Mouse (Mus musculus) spleen, postnatal 14 days (tissue): ENCODE measurements at regions not wholly inside any gene's neighbourhood (a gene's known extent, or its start where the extent isn't known, plus 50 kb on each side); places are given as distances from the start of the nearest gene placed in this dataset.

ENCODE experiments used
- DNase-seq, 2 experiments: peaks; one replicate each; pipeline ENCODE4 v3.0.0; 2021 to 2022; ENCODE audit warnings: low spot score in 2 of 2

DNA sequence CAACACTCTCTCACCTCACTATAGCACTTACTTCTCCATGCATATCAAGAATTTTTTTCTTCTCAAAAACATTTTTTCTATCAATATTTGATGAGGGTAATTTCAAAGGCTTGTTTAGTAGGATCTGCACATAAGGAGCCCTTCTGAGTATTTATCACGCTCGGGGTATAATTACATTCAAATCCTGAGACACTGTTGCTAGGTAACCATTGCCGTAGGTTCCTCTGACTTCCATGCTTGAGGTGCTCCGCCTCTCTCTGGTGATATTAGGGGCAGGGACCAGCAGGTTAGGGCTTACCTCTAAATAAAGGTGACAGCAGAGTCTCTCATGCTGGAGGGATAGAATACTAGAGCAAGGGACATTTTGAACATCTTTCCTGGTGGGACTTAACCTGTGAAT, 54.4 kb upstream of the 9630041A04Rik start:
- no peak for DNase-seq

- DNase-seq = no peak
Observed at GRCm38 (mm10) chr9:101796718-101797117, 64.9 kb upstream of the 9630041A04Rik start.

DNA sequence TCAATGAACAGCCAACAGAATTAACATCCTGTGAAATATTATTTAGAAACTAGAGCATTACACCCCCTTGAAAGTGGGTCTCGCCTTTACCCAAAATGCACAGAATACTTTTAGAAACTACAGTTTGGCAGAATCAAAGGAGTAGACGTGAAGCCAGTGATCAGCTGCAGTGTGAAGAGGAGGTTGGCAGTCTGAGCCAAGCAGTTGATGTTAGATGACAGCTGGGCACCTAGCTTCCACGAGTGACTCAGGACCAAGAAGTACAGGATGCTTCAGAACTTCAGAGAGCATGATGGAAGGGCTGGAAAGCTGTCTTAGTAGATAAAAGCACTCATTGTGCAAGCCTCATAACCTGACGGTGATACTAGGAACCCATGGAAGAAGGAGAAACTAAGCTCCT, 65.6 kb upstream of the 9630041A04Rik start:
- no peak for DNase-seq

DNA sequence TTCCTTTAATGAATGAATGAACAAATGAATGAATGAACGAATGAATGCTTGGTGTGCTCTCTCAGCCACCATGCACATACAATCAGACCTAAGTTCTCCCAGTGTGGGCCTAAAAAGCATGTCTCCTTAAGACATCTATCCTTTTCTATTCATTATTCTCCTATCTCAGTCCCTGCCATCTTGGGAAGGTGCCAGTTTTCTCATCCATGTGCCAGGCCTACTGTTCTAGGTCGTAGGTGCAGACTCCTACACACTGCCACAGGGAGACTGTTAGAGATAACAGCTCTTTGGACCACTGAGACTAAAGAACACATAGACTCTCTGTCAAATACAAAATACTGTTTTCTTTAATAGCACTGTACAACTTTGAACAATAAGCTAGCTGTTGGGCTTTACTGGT, 66.2 kb upstream of the 9630041A04Rik start:
- DNase-seq = no peak

DNA sequence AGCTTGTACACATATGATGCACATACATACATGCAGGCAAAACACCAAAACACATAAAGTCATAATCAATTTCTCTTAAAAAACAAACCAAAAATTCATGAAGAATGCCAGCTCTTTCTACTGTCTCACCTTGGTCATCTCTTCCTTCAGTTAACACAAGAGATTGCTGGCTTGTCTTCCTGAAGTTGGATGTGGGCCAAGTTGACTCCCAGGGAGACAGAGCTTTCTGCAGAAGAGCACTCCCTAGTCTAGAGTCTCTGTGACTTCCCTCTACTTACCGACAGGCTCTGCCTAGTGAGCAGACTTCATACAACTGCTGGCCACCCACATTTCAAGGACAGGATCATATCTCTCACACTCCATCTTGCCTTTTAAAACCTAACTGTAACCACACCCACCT, 70.7 kb upstream of the 9630041A04Rik start:
- DNase-seq = no peak

GRCm38 (mm10) chr9:101740949-101741605, 120.6 kb upstream of the 9630041A04Rik start:
- no peak for DNase-seq

GRCm38 (mm10) chr9:101739322-101739721, 122.3 kb upstream of the 9630041A04Rik start:
- DNase-seq = no peak

- no peak for DNase-seq
Observed at GRCm38 (mm10) chr9:101734271-101734670, 127.4 kb upstream of the 9630041A04Rik start.

GRCm38 (mm10) chr9:101733611-101734225, 127.9 kb upstream of the 9630041A04Rik start:
- no peak for DNase-seq

- DNase-seq = no peak
Observed at GRCm38 (mm10) chr9:101730136-101730535, 131.5 kb upstream of the 9630041A04Rik start.

DNA sequence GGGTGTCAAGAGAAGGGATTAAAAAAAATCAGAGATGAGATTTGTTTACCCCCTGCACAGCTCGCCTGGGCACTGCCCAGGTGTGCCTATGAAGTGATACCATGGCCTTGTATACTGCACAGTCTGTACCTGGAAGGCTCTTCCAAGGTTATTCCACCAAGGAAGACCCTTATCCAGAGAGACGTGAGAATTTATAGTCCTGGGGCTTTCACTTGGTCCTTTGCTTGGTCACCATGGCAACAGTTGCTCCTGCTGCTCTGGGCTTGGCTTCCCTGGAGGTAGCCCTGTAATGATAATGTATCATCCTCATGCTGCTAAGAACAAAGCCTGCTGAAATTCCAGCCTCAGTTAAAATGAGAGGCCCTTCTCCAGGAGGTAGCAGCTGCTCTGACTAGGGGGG, 143.7 kb upstream of the 9630041A04Rik start:
- DNase-seq = no peak

DNA sequence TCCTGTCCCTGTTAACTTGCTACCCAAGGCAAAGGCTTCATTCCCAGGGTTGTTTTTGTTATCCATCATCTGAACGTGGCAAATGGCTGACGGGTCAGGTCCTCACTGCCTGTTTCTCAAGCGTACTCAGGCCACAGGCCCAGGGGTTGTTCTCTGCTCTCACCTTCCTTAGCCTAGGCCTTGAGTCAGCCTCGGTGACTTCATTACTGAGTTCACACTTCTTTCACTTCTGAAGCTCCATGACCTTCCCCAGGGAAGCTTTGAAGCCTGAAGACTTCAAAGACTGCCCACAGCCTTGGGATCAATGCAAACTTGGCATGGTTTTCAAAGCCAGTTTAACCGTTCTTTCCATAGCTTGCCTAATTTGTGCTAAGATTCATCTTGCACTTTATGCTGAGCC, 145.3 kb upstream of the 9630041A04Rik start:
- DNase-seq = no peak

- DNase-seq = no peak
Observed at GRCm38 (mm10) chr9:101714805-101715204, 146.8 kb upstream of the 9630041A04Rik start.

DNA sequence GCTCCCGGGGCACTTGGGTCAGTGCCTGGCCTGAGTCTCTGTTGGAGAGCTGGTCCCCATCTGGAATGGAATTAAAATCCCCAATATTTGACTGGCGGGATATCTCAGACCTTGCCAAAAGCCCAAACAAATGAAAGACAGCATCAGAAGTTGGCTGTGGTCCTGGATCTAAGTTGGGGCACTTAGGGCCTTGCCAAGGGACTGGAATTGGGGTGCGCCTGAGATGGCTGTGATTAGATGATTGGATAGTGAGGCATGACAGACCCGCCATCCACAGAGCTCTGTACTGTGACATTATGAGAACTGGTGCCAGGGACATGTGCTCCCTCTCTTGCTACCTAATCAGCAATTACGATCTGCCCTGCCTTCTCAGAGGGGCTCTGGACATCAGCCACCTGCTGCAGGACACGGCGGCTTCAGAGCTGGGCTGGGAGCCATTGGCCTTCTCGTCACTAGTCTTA, 151.0 kb upstream of the 9630041A04Rik start:
- DNase-seq = no peak

DNA sequence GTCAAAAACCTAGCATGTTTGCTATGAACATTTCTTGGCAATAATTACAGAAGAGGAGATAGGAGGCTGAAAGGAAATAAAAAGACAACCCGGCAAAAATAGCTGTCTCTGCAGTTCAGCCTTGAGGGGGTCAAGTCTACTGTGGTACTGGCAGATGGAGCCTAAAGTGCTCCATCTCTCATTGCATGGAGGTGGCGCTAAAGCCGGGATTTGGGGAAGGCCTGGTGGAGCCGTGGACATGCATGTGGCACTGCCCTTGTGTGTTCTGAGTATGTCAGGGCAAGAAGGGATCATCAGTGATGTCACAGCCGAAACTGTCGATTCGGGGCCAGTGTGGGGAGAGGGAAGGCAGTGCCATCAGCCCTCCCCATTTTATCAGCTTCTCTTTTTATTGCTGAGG, 161.3 kb upstream of the 9630041A04Rik start:
- DNase-seq = no peak

DNA sequence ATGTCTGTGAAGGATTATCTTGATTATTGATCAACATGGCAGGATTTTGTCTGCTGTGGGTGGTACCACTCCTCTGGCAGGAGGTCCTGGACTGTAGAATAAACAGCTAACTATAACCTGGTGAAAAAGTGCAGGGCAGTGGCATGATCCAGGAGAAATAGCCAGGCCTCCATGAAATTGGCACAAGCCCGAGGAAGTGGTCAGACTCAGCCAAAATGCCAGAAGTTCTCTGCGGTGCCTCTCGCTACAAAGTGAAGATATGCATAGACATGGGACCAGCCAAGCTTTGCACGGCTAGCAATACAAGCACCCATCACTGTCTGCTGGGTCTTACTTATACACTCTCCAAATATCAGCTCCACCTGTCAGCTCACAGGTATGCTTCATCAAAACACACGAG, 167.6 kb upstream of the 9630041A04Rik start:
- DNase-seq = no peak

GRCm38 (mm10) chr9:101691336-101691735, 170.3 kb upstream of the 9630041A04Rik start:
- no peak for DNase-seq

- no peak for DNase-seq
Observed at GRCm38 (mm10) chr9:101690916-101691315, 170.7 kb upstream of the 9630041A04Rik start.

DNA sequence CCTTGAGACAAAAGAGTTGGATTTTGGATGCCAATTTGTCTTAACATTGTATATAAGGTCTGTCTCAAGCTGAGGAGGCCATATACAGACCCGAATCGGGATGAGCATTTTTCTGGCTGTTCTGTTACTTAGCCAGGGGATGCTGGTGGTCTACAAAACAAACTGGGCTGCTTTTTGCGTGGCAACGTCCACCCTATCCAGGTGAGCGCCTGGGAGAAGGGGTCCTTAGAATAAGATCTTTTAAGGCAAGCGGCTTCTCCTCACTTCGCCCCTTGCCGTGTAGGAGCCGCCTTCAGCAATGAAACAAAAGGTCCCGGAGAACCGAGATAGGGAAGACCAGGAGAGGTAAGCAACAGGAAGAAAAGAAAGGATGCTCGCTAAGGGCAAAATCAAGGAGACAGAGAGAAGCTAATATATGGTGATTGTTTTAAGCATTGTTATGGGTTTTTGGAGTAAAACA, 171.2 kb upstream of the 9630041A04Rik start:
- no peak for DNase-seq

- DNase-seq = peak in 1 of 2 experiments; percentile 18
Observed at GRCm38 (mm10) chr9:101689532-101690401, 171.9 kb upstream of the 9630041A04Rik start.

DNA sequence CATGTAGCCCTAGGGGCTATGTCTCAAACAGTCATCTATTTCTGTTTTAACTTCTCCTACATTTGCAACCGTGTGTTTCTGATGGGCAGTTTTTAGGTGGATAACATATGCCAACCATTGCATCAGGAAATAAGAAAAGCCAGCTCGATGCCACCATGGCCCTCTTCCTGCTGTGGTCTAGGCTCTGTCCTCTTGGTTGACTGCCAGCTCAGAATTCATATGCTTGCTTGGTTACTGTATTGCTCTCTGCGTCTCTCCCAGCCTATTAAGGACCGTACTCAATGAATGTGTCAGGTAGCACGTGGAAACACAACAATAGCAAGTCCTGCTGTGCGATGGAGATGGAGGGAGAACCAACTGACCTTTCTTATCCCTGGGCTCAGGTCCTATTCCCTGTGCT, 174.4 kb upstream of the 9630041A04Rik start:
- no peak for DNase-seq

DNA sequence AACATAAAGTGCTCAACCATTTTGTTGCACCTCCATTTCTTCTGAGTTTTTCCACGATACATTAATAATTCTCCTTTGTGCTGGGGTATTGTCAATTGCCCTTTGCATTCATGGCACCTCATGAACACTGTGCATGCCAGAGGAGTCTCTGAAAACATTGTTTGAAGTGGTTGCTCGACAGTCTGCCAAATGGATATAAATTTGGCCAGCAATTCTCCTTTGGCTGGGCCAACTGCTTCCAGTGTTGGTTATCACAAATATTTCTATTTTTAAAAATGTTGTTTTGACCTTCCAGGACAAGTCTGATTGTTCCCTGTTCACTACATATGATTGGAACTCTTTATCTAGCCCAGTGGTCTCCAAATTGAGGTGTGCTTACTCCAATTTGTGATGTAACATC, 184.1 kb upstream of the 9630041A04Rik start:
- DNase-seq = no peak

DNA sequence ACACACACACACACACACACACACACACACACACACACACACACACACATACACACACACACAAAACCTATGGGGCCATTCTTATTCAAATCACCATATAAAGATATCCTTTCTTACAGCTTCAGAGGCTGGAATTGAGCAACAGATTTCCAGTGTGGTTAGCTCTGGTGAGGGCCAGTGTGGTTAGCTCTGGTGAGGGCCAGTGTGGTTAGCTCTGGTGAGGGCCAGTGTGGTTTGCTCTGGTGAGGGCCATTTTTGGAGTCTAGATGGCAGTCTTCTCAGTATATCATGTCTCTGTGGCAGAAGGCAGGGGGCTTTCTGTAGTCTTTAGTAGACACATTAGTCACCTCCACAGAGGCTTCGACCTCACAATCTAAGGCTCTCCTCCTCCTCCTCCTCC, 191.5 kb upstream of the 9630041A04Rik start:
- DNase-seq = no peak
